Mouse (Mus musculus) cortical plate, adult 2 months (tissue): ENCODE measurements around the gene Spata7. TPM values are rescaled to one million over a fixed set of nuclear protein-coding genes. Genes with fewer than 3 reads are reported as not detected.

Source experiments
- H3K27ac ChIP-seq: fragments of 200-500 bp; 2 replicates; pipeline ENCODE4 v1.5.1; 2012; ENCODE audit warnings: low read length, control low read depth, inconsistent platforms; ENCODE audit not compliant: insufficient read depth
- H3K4me1 ChIP-seq: fragments of 200-500 bp; 2 replicates; pipeline ENCODE4 v1.6.1; 2011; ENCODE audit warnings: low read length; ENCODE audit not compliant: control insufficient read depth, insufficient read depth
- H3K4me3 ChIP-seq: fragments of 200-500 bp; 2 replicates; pipeline ENCODE4 v1.5.1; 2011; ENCODE audit warnings: mild to moderate bottlenecking, low read length, control low read depth; ENCODE audit not compliant: insufficient read depth
- CTCF ChIP-seq: fragments of 200-500 bp; IDR thresholded peaks from 2 replicates; pipeline ENCODE4 v1.5.1; 2011; ENCODE audit warnings: mild to moderate bottlenecking, control low read depth, low read length; ENCODE audit not compliant: insufficient read depth; ENCODE audit errors: extremely low read depth
- POLR2A ChIP-seq: fragments of 200-500 bp; IDR thresholded peaks from 2 replicates; pipeline ENCODE4 v1.6.1; 2011; ENCODE audit warnings: mild to moderate bottlenecking, low read length, control low read depth; ENCODE audit not compliant: insufficient read depth; ENCODE audit errors: extremely low read depth
- polyA plus RNA-seq: library from polyadenylated mRNA; depleted of rRNA; stranded (reverse); fragments of >200 nt; gene quantifications from 2 replicates; pipeline ENCODE4 v1.2.3, GENCODE M21; 2012

Gene Spata7
- polyA plus RNA-seq, 1 experiment: 27.0 TPM

- Histone ChIP-seq H3K4me1 (peaks cover 5% of the 10 kb centered on the region), H3K4me3 (no peak overlapping the region), H3K27ac (no peak overlapping the region)
- no peak for TF ChIP-seq CTCF
These were observed 42.5 kb downstream of the Spata7 start for GRCm38 (mm10) chr12:98670429-98670828.

- TF ChIP-seq CTCF: no peak
- no peak for TF ChIP-seq POLR2A
- H3K27ac ChIP-seq: no peak overlapping the region
- H3K4me3 ChIP-seq: no peak overlapping the region
- peaks cover 1% of the 10 kb centered on the region; the same call in 1 of the 2 replicates for H3K4me1 ChIP-seq
These were observed 45.9 kb downstream of the Spata7 start for GRCm38 (mm10) chr12:98673879-98674278.

- peak overlapping the region; percentile 14; the same call in 1 of the 2 replicates for H3K4me3 ChIP-seq
- TF ChIP-seq POLR2A: no peak
- TF ChIP-seq CTCF: peak; percentile 81
- H3K27ac ChIP-seq: no peak overlapping the region
- no peaks in the 10 kb centered on the region for H3K4me1 ChIP-seq
These were observed 46.7 kb downstream of the Spata7 start for GRCm38 (mm10) chr12:98674627-98675143.

- H3K27ac ChIP-seq: no peak overlapping the region
- no peaks in the 10 kb centered on the region for H3K4me1 ChIP-seq
- H3K4me3 ChIP-seq: no peak overlapping the region
- TF ChIP-seq CTCF (no peak), POLR2A (no peak)
These were observed 48.9 kb downstream of the Spata7 start for GRCm38 (mm10) chr12:98676861-98677260.

GRCm38 (mm10) chr12:98677336-98677735 is 49.4 kb downstream of the Spata7 start:
- Histone ChIP-seq H3K4me3 (no peak overlapping the region), H3K4me1 (no peaks in the 10 kb centered on the region), H3K27ac (no peak overlapping the region)
- TF ChIP-seq CTCF (no peak), POLR2A (no peak)

- H3K27ac ChIP-seq: no peak overlapping the region
- TF ChIP-seq CTCF (no peak), POLR2A (no peak)
- no peak overlapping the region for H3K4me3 ChIP-seq
- H3K4me1 ChIP-seq: no peaks in the 10 kb centered on the region
These were observed 51.9 kb downstream of the Spata7 start for GRCm38 (mm10) chr12:98679906-98680305.

- no peak overlapping the region for H3K27ac ChIP-seq
- TF ChIP-seq CTCF (no peak), POLR2A (no peak)
- H3K4me3 ChIP-seq: no peak overlapping the region
- H3K4me1 ChIP-seq: no peaks in the 10 kb centered on the region
These were observed 54.2 kb downstream of the Spata7 start for GRCm38 (mm10) chr12:98682196-98682595.

- no peak for TF ChIP-seq POLR2A
- TF ChIP-seq CTCF: no peak
- Histone ChIP-seq H3K4me1 (no peaks in the 10 kb centered on the region), H3K27ac (no peak overlapping the region), H3K4me3 (no peak overlapping the region)
These were observed 55.2 kb downstream of the Spata7 start for GRCm38 (mm10) chr12:98683171-98683570.

- H3K4me3 ChIP-seq: no peak overlapping the region
- no peak overlapping the region for H3K27ac ChIP-seq
- TF ChIP-seq CTCF (no peak), POLR2A (no peak)
- H3K4me1 ChIP-seq: no peaks in the 10 kb centered on the region
These were observed 55.6 kb downstream of the Spata7 start for GRCm38 (mm10) chr12:98683574-98683973.

- no peak overlapping the region for H3K27ac ChIP-seq
- H3K4me3 ChIP-seq: no peak overlapping the region
- no peak for TF ChIP-seq CTCF
- no peak for TF ChIP-seq POLR2A
- no peaks in the 10 kb centered on the region for H3K4me1 ChIP-seq
These were observed 62.3 kb downstream of the Spata7 start for GRCm38 (mm10) chr12:98690230-98690629.
